Mouse (Mus musculus) urinary bladder, adult 18-20 months (tissue): ENCODE data around the gene Peli2.

Experiments
- DNase-seq, 2 experiments: peaks; one replicate each; pipeline ENCODE4 v3.0.0; 2022; ENCODE audit warnings: low spot score in 2 of 2, mixed read lengths in 2 of 2

Peli2 gene

GRCm38 (mm10) chr14:48125971-48126370 is 5.3 kb downstream of the Peli2 start:
- no peak for DNase-seq

GRCm38 (mm10) chr14:48126931-48127330 is 6.3 kb downstream of the Peli2 start:
- DNase-seq = no peak

GRCm38 (mm10) chr14:48127609-48128185 is 7.1 kb downstream of the Peli2 start:
- DNase-seq = no peak

- DNase-seq = no peak
These were observed 8.1 kb downstream of the Peli2 start for GRCm38 (mm10) chr14:48128701-48129100.

- no peak for DNase-seq
These were observed 9.4 kb downstream of the Peli2 start for GRCm38 (mm10) chr14:48130021-48130420.

- no peak for DNase-seq
These were observed 10.3 kb downstream of the Peli2 start for GRCm38 (mm10) chr14:48130761-48131575.

GRCm38 (mm10) chr14:48131576-48131922 is 10.9 kb downstream of the Peli2 start:
- no peak for DNase-seq

GRCm38 (mm10) chr14:48132241-48132640 is 11.6 kb downstream of the Peli2 start:
- no peak for DNase-seq

GRCm38 (mm10) chr14:48132865-48133802 is 12.5 kb downstream of the Peli2 start:
- DNase-seq = no peak

- DNase-seq = no peak
These were observed 13.7 kb downstream of the Peli2 start for GRCm38 (mm10) chr14:48134344-48134743.

- DNase-seq = no peak
These were observed 15.3 kb downstream of the Peli2 start for GRCm38 (mm10) chr14:48135816-48136345.

- no peak for DNase-seq
These were observed 17.1 kb downstream of the Peli2 start for GRCm38 (mm10) chr14:48137731-48138130.

- DNase-seq = no peak
These were observed 17.5 kb downstream of the Peli2 start for GRCm38 (mm10) chr14:48138138-48138537.

GRCm38 (mm10) chr14:48139409-48139808 is 18.8 kb downstream of the Peli2 start:
- no peak for DNase-seq

- no peak for DNase-seq
These were observed 21.1 kb downstream of the Peli2 start for GRCm38 (mm10) chr14:48141694-48142093.

- no peak for DNase-seq
These were observed 22.1 kb downstream of the Peli2 start for GRCm38 (mm10) chr14:48142696-48143095.

GRCm38 (mm10) chr14:48143141-48143540 is 22.5 kb downstream of the Peli2 start:
- no peak for DNase-seq

- no peak for DNase-seq
These were observed 23.7 kb downstream of the Peli2 start for GRCm38 (mm10) chr14:48144330-48144729.

GRCm38 (mm10) chr14:48147688-48148087 is 27.1 kb downstream of the Peli2 start:
- DNase-seq = no peak

- DNase-seq = no peak
These were observed 28.0 kb downstream of the Peli2 start for GRCm38 (mm10) chr14:48148615-48149014.

GRCm38 (mm10) chr14:48149351-48149750 is 28.7 kb downstream of the Peli2 start:
- no peak for DNase-seq

- no peak for DNase-seq
These were observed 30.3 kb downstream of the Peli2 start for GRCm38 (mm10) chr14:48150903-48151302.
